Mouse (Mus musculus): ENCODE measurements around the gene Gm3238.
"Not testable (repeated sequence)": the region's sequence is repeated elsewhere in the genome, so short reads cannot be mapped to it uniquely, and the experiment has no call there.

- not testable (repeated sequence) for TF ChIP-seq MAFK (IDR thresholded peaks at IDR 0.05; ENCODE audit: insufficient read depth, low read depth, low read length); ZC3H11A (IDR thresholded peaks at IDR 0.05; ENCODE audit: borderline replicate concordance, low read depth, low read length)
Measured at GRCm38 (mm10) chr10:77752312-77752711, 18.8 kb downstream of the Gm3238 start.
